Mouse (Mus musculus) spleen, postnatal 4 days (tissue): ENCODE measurements around the gene Ncan.
"Not testable (repeated sequence)": the region's sequence is repeated elsewhere in the genome, so short reads cannot be mapped to it uniquely, and the experiment has no call there.

Source experiments
- DNase-seq, 2 experiments: peaks; one replicate each; pipeline ENCODE4 v3.0.0; 2022; ENCODE audit warnings: low spot score in 2 of 2

The Ncan gene

DNA sequence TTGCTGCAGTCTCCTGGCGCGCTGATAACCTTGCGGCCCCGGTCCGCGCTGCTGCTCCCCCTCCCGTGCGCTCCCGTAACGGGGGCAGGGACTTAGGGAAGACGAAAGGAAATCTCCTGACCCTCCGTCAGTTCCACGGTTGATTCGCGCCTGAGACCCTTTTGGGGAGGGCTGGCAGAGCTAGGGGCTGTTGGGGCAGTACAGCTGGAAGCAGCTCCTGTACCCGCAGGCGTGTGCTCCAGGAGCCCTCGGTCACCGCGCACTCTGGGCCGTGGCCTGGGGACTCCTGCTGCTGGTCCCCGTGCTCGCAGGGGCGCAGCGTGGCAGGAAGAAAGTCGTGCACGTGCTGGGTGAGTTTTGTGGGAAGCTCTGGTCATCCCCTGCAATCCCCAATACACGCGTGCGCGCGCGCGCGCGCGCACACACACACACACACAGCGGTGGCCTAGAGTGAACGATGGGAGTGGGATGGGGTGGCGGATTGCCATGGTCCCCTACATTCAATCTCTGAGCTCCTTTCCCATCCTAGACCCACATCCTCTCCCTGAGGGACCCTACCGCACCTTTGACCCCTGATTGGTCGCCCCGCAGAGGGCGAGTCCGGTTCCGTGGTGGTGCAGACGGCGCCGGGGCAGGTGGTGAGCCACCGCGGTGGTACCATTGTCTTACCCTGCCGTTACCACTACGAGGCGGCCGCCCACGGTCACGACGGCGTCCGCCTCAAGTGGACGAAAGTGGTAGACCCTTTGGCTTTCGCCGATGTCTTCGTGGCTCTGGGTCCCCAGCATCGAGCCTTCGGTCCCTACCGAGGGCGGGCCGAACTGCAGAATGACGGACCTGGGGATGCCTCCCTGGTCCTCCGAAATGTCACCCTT is 36.2 kb downstream of the Ncan start:
- DNase-seq: no peak

DNA sequence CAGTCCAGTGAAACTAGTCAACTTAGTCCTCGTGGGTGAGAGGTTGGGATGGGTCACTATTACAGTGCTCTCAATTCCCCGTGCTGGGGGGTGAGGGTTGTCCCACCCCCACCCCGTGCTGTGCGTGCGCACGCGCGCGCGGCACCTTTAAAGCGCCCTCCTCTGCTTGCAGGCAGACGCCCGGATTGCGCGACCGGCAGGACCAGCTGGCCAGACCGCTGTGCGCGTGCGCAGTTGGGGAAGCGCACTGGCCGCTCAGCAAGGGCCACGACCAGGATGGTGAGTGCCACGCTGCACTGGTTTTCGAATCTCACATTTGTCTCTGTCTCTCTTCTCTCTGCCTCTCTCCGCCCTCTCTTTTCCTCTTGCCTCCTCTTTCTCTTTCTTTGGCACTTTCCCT is 37.4 kb downstream of the Ncan start, which contains the start of gene Hapln4:
Gene Hapln4 (plus strand): TSS at position 173 of the 400 bp plus-strand sequence.
- DNase-seq: peak in 1 of 2 experiments; percentile 70

DNA sequence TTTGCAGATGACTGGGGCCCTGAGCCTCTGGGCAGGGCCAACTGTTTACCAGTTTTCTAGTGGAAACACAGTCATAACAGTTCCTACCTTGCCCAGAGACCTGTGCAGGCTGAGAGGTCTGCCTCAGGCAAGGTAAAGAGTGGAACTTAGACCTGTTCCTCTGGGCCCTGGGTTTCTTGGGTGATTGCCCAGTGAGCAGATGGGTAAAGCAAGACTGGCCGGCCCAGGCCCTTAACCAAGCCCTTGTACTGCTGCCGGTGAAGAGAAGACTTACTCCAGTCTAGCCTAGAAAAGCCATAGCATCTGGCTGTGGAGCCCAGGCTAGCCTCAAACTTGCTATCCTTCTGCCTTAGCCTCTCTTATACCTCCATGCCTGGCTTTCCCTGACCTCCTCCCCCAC is 38.7 kb downstream of the Ncan start:
- DNase-seq: no peak

DNA sequence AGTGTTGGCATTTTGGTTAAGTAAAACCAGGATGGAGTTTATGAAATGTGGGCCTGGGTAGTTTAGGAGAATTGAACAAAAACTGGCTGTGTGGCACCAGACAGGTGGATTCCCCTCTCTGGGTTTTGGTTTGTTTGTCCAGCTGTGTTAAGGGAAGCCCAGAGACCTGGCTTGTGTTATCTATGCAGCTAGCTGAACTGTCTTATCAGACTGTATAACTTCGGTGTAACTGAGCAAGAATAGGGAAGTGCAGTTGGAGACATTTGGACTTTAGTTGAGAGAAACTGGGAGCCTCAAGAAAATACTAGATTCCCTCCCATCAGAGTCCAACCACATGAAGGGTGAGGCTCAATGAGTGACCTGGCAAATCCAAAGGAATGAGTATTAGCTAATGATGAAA is 47.0 kb downstream of the Ncan start:
- DNase-seq: no peak

DNA sequence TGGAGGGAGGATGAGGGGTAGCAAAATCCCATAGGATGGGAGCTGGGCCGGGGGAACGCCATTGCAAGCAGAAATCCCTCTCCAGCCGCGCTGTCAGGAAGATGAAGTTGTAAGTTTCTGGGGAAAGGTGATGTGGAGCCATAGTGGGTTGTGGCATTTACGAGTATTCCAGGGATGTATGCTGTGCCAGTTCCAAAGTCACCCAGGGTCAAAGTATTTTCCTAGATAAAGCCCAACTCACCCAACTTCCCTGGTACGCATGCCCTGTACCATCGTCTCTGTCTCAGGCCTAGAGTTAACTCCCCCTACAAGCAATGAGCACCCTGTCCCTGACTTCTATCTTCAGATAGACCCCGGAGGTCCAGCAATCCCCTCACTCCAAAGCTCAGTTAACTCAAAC is 47.6 kb downstream of the Ncan start:
- DNase-seq: no peak

DNA sequence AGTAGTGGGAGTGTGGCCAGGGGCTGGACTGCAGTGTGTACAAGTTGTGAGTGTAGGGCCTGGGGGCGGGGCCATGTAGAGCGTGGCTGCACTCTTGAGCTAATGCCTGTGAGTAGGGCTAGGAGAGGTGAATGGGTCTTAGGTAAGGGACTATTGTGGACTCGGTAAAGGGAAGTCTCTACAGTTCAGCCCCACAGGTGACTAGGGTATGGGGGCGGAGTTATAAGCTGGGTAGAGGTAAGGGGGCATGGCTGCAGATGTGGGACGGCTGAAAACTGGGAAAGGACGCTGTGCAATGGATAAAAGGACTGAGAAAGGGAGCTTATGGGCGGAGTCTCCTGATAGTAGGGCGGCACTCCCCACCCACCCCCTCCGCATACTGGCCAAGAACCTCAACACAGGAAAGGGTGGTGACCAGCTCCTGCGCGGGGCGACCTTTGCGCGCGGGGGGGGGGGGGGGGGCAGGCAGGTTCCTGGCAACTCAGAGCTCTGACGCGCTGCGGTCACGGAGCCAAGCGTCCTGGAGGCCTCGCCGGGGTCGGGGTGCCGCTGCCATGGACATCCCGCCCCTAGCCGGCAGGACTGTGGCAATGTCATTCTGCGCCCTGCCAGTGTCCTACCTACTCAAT is 48.1 kb downstream of the Ncan start, which contains the start of gene Tm6sf2:
Gene Tm6sf2 (plus strand): TSS at position 484 of the 629 bp plus-strand sequence.
- DNase-seq: no peak

DNA sequence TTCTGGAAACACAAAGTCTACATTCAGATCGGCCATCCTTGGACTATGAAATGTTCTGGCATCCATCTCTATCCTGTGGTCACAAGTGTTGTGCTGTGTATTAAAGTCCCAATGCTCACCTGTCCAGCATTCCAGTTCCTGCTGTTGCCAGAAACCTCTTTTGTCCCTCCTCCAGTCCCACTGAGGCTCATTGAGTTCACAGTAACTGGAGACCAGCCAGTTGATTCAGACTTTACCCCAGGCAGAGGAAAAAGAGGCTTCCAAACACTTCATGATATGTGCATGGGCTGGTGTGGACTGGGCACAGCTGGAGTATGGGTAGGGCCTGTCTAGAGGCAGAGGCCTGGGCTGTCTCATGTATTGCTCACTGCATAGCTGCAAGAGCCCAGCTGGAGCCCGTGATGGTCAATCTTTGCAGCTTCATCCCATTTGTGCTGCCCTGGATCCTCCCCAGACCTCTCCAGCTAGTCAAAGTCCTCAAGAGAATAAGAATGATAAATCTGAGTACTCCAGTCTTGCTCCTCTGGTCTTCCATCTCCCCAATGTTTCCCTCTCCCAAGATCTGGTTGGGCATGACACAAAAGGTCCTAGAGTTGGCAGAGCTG is 48.7 kb downstream of the Ncan start:
- no peak for DNase-seq

DNA sequence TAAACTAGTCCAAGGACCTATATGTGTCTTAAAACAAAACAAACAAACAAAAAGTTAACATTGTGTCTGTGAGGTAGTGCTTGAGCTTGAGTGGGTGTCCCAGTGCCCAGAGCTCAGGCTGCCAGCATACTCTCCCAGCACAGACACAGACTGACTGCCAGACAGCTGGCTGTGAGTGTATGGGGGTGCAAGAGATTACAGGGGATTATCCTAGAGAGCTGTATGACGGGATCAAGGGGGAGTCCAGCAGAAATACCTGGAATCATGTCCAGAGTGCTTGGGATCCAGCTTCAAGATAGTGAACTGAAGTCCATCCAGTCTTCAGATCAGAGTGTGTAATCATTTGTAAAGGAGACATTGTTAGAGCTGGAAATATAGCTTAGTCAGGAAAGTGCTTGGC is 63.0 kb downstream of the Ncan start:
- no peak for DNase-seq

DNA sequence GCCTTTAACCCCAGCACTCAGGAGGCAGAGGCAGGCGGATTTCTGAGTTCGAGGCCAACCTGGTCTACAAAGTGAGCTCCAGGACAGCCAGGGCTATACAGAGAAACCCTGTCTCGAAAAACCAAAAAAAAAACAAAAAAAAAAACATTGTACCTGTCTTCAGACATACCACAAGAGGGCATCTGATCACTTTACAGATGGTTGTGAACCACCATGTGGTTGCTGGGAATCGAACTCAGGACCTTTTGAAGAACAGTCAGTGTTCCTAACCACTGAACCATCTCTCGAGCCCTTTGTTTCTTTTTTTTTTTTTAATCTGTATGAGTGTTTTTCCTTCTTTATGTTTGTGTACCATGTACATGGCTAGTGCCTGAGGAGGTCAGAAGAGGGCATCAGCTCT is 70.2 kb downstream of the Ncan start:
- not testable (repeated sequence) for DNase-seq

DNA sequence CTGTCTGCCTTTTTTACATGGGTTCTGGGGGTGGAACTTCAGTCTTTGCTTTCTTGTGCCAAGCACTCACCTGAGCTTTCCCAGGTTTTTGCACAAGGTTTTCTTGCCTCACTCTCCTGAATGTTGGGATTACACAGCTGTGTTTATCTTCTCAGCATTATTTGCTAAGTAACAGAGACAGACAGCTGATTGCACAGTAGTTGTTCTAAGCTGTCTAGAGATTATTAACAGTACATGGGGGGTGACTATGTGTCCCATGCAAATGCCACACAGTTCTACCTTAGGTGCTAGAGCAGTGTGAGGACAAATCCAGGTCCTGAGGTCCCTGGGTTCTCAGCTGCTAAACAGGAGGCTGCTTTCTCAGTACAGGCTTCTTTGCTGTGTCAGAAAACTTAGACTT is 71.0 kb downstream of the Ncan start:
- no peak for DNase-seq

DNA sequence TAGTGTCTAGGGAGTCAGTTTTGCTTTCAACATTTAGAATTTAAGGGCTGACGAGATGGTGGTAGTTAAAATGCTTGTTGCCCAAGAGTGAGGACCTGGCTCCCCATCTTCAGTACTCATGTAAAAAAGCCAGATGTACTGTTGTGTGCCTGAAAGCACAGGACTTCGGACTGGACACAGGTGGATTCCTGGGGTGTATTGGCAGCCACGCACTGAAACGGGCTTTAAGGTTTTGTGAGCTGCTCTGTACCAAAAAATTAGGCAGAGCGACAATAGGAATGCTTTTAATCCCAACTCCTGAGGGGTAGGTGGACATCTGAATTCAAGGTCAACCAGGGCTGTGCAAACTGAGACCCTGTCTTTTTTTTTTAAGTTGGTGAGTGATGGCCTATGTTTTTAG is 76.7 kb downstream of the Ncan start:
- no peak for DNase-seq
